Mouse (Mus musculus) limb, embryonic 11.5 days (tissue): ENCODE measurements around the gene Rhox3f. TPM values are rescaled to one million over a fixed set of nuclear protein-coding genes. Genes with fewer than 3 reads are reported as not detected.

ENCODE experiments used
- polyA plus RNA-seq: library from polyadenylated mRNA; unstranded; fragments of >200 nt; fragmentation: Nextera tagmentation; extraction: Ambion mirVana; gene quantifications from 2 replicates; pipeline ENCODE4 v1.2.1, GENCODE M21; 2014

Gene Rhox3f
- polyA plus RNA-seq, 1 experiment from 2014 or later, result not detected

Other genes with a start within 250 kb of the Rhox3f start
- gene Rhox3a2, start 201.0 kb upstream of the Rhox3f start, polyA plus RNA-seq, result not detected in 2 replicates
- gene Rhox4a2, start 190.1 kb upstream of the Rhox3f start, polyA plus RNA-seq, result not detected in 2 replicates
- gene Rhox2b, start 168.9 kb upstream of the Rhox3f start, polyA plus RNA-seq, result not detected in 2 replicates
- gene Rhox4b, start 148.5 kb upstream of the Rhox3f start, polyA plus RNA-seq, result not detected in 2 replicates
- gene Rhox2c, start 127.3 kb upstream of the Rhox3f start, polyA plus RNA-seq, result not detected in 2 replicates
- not detected in 2 replicates for gene Rhox3c, start 122.4 kb upstream of the Rhox3f start, polyA plus RNA-seq
- not detected in 2 replicates for gene Rhox4c, start 100.7 kb upstream of the Rhox3f start, polyA plus RNA-seq
- not detected in 2 replicates for gene Rhox2d, start 87.6 kb upstream of the Rhox3f start, polyA plus RNA-seq
- gene Rhox4d, start 66.6 kb upstream of the Rhox3f start, polyA plus RNA-seq, result not detected in 2 replicates
- 0.30 TPM in 1 of 2 replicates, not detected in the other for gene Rhox2e, start 50.5 kb upstream of the Rhox3f start, polyA plus RNA-seq
- not detected in 2 replicates for gene Rhox3e, start 39.0 kb upstream of the Rhox3f start, polyA plus RNA-seq
- gene Rhox4e, start 23.6 kb upstream of the Rhox3f start, polyA plus RNA-seq, result not detected in 2 replicates
- not detected in 2 replicates for gene Rhox2f, start 9.6 kb upstream of the Rhox3f start, polyA plus RNA-seq
- not detected in 2 replicates for gene Rhox4f, start 26.7 kb downstream of the Rhox3f start, polyA plus RNA-seq
- gene Rhox3g, start 47.6 kb downstream of the Rhox3f start, polyA plus RNA-seq, result not detected in 2 replicates
- gene Rhox2g, start 62.5 kb downstream of the Rhox3f start, polyA plus RNA-seq, result not detected in 2 replicates
- not detected in 2 replicates for gene Rhox4g, start 70.3 kb downstream of the Rhox3f start, polyA plus RNA-seq
- gene Rhox3h, start 87.8 kb downstream of the Rhox3f start, polyA plus RNA-seq, result not detected in 2 replicates
- not detected in 2 replicates for gene Rhox2h, start 92.3 kb downstream of the Rhox3f start, polyA plus RNA-seq
- gene Rhox5, start 223.8 kb downstream of the Rhox3f start, polyA plus RNA-seq, result 0.71 and 1.3 TPM in 2 replicates
- gene Rhox6, start 245.9 kb downstream of the Rhox3f start, polyA plus RNA-seq, result not detected in 2 replicates